Mouse (Mus musculus): ENCODE data around the gene Hnrnpm. TPM values are rescaled to one million over a fixed set of nuclear protein-coding genes. Genes with fewer than 3 reads are reported as not detected.
"Not testable (repeated sequence)": the region's sequence is repeated elsewhere in the genome, so short reads cannot be mapped to it uniquely, and the experiment has no call there.

The Hnrnpm gene
- polyA plus RNA-seq, 1 experiment from 2014 or later: 145 TPM

GRCm38 (mm10) chr17:33627281-33627680, 59.4 kb downstream of the Hnrnpm start:
- H3K27ac ChIP-seq (ENCODE audit: low read depth, low read length): no peak overlapping the region
- H3K27me3 ChIP-seq (replicated peaks; ENCODE audit: control insufficient read depth, insufficient read depth, low read length): no peaks in the 10 kb centered on the region
- H3K36me3 ChIP-seq (ENCODE audit: control insufficient read depth, insufficient read depth): peaks cover 15% of the 10 kb centered on the region; the same call in 1 of the 2 replicates
- TF ChIP-seq CTCF (IDR thresholded peaks at IDR 0.05; ENCODE audit: low read depth): no peak
- H3K4me3 ChIP-seq (ENCODE audit: low read depth, low read length): no peak overlapping the region
- H3K9ac ChIP-seq (ENCODE audit: low read depth, low read length): no peak overlapping the region
- H3K9me3 ChIP-seq (ENCODE audit: control insufficient read depth): no peaks in the 10 kb centered on the region
- ATAC-seq: no peak
- H3K4me1 ChIP-seq (replicated peaks; ENCODE audit: control insufficient read depth, insufficient read depth, low read length): no peaks in the 10 kb centered on the region; the same call in 1 of the 2 replicates
- no peak overlapping the region for H3K4me2 ChIP-seq (replicated peaks; ENCODE audit: low read depth)
- WGBS: 91% methylated on average over 3 of the region's 3 CpGs

DNA sequence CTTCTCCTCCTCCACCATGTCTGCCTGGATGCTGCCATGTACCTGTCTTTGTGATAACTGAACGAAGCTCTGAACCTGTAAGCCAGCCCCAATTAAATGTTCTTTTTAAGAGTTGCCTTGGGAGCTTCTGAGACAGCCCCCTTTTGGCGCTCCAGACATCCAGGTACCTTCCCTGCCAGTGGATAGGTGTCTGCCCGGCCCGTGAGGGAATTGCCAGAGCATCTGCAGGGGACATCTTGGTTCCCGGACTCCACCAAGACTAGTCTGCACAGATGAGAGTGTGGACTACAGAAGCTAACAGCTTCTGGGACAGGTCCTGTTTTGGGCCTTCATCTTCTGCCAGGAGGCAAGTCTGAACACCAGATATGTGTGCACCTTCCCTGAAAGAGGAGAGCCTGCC, 72.9 kb downstream of the Hnrnpm start:
- H3K27ac ChIP-seq (ENCODE audit: low read depth, low read length); H3K36me3 ChIP-seq (ENCODE audit: control insufficient read depth, insufficient read depth); H3K4me2 ChIP-seq (replicated peaks; ENCODE audit: low read depth); H3K4me1 ChIP-seq (replicated peaks; ENCODE audit: control insufficient read depth, insufficient read depth, low read length); H3K9me3 ChIP-seq (ENCODE audit: control insufficient read depth); H3K4me3 ChIP-seq (ENCODE audit: low read depth, low read length); H3K9ac ChIP-seq (ENCODE audit: low read depth, low read length); ATAC-seq; H3K27me3 ChIP-seq (replicated peaks; ENCODE audit: control insufficient read depth, insufficient read depth, low read length): not testable (repeated sequence)
- WGBS: 89% methylated on average over 5 of the region's 5 CpGs

DNA sequence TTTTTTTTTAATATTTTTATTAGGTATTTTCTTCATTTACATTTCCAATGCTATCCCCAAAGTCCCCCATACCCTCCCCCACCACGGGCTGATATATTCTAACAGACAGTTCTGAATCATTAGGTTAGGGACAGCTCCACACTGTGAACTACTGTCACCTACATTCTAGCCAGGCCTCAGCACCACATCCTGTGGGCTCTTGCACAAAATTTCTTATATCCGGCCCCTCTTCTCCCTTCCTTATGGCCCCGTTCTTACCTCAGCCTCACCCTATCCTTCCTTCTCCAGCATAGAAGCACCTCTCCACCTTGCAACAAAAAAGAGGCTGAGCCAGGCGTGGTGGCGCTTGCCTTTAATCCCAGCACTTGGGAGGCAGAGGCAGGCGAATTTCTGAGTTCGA, 76.1 kb downstream of the Hnrnpm start:
- H3K9me3 ChIP-seq (ENCODE audit: control insufficient read depth): no peaks in the 10 kb centered on the region
- no peak overlapping the region for H3K4me2 ChIP-seq (replicated peaks; ENCODE audit: low read depth)
- no peak overlapping the region for H3K27ac ChIP-seq (ENCODE audit: low read depth, low read length)
- H3K27me3 ChIP-seq (replicated peaks; ENCODE audit: control insufficient read depth, insufficient read depth, low read length): no peaks in the 10 kb centered on the region
- no peaks in the 10 kb centered on the region for H3K4me1 ChIP-seq (replicated peaks; ENCODE audit: control insufficient read depth, insufficient read depth, low read length)
- no peak overlapping the region for H3K9ac ChIP-seq (ENCODE audit: low read depth, low read length)
- WGBS: 92% methylated on average over 7 of the region's 7 CpGs
- no peak overlapping the region for H3K4me3 ChIP-seq (ENCODE audit: low read depth, low read length)
- no peak for ATAC-seq
- TF ChIP-seq CTCF (IDR thresholded peaks at IDR 0.05; ENCODE audit: low read depth): no peak
- H3K36me3 ChIP-seq (ENCODE audit: control insufficient read depth, insufficient read depth): no peaks in the 10 kb centered on the region

DNA sequence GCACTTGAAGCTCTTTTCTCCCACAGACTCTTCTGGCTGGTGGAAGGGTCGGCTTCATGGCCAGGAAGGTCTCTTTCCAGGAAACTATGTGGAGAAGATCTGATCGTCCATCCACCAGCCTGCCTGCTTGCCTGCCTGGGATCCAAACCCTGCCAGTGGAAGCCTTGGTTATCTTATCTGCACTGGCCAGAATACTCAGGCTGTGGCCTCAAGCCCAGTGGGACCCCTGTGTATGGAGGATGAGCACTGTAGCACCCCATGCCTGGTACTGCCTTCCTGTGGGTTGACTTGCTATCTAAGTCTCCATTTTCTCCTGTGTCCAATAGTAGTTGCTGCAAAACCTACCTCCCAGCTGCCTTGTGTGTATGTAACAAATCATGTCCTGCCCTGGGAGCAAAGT, 79.4 kb downstream of the Hnrnpm start:
- no peak for TF ChIP-seq CTCF (IDR thresholded peaks at IDR 0.05; ENCODE audit: low read depth)
- ATAC-seq: no peak

GRCm38 (mm10) chr17:33601947-33602346, 84.7 kb downstream of the Hnrnpm start:
- Histone ChIP-seq H3K9ac (ENCODE audit: low read depth, low read length) (no peak overlapping the region), H3K4me1 (replicated peaks; ENCODE audit: control insufficient read depth, insufficient read depth, low read length) (no peaks in the 10 kb centered on the region), H3K27ac (ENCODE audit: low read depth, low read length) (no peak overlapping the region), H3K36me3 (ENCODE audit: control insufficient read depth, insufficient read depth) (no peaks in the 10 kb centered on the region), H3K4me3 (ENCODE audit: low read depth, low read length) (no peak overlapping the region), H3K4me2 (replicated peaks; ENCODE audit: low read depth) (no peak overlapping the region), H3K9me3 (ENCODE audit: control insufficient read depth) (peaks cover 3% of the 10 kb centered on the region; the same call in 1 of the 2 replicates), H3K27me3 (replicated peaks; ENCODE audit: control insufficient read depth, insufficient read depth, low read length) (no peaks in the 10 kb centered on the region)
- TF ChIP-seq CTCF (IDR thresholded peaks at IDR 0.05; ENCODE audit: low read depth): no peak
- ATAC-seq: no peak
- WGBS: 81% methylated on average over 12 of the region's 12 CpGs

More for the DNA sequence above, 79.4 kb downstream of the Hnrnpm start:
- Histone ChIP-seq H3K4me1 (replicated peaks; ENCODE audit: control insufficient read depth, insufficient read depth, low read length) (no peaks in the 10 kb centered on the region), H3K27ac (ENCODE audit: low read depth, low read length) (no peak overlapping the region), H3K4me3 (ENCODE audit: low read depth, low read length) (no peak overlapping the region), H3K9me3 (ENCODE audit: control insufficient read depth) (no peaks in the 10 kb centered on the region), H3K9ac (ENCODE audit: low read depth, low read length) (no peak overlapping the region), H3K4me2 (replicated peaks; ENCODE audit: low read depth) (no peak overlapping the region), H3K27me3 (replicated peaks; ENCODE audit: control insufficient read depth, insufficient read depth, low read length) (no peaks in the 10 kb centered on the region), H3K36me3 (ENCODE audit: control insufficient read depth, insufficient read depth) (no peaks in the 10 kb centered on the region)
- 79% methylated on average over 2 of the region's 2 CpGs for WGBS

- Histone ChIP-seq H3K27me3 (replicated peaks; ENCODE audit: control insufficient read depth, insufficient read depth, low read length) (no peaks in the 10 kb centered on the region), H3K4me1 (replicated peaks; ENCODE audit: control insufficient read depth, insufficient read depth, low read length) (no peaks in the 10 kb centered on the region), H3K36me3 (ENCODE audit: control insufficient read depth, insufficient read depth) (no peaks in the 10 kb centered on the region), H3K4me3 (ENCODE audit: low read depth, low read length) (no peak overlapping the region), H3K27ac (ENCODE audit: low read depth, low read length) (no peak overlapping the region), H3K4me2 (replicated peaks; ENCODE audit: low read depth) (no peak overlapping the region), H3K9ac (ENCODE audit: low read depth, low read length) (no peak overlapping the region), H3K9me3 (ENCODE audit: control insufficient read depth) (peaks cover 3% of the 10 kb centered on the region; the same call in 1 of the 2 replicates)
- no peak for ATAC-seq
- WGBS: 85% methylated on average over 3 of the region's 3 CpGs
- no peak for TF ChIP-seq CTCF (IDR thresholded peaks at IDR 0.05; ENCODE audit: low read depth)
Measured at GRCm38 (mm10) chr17:33600831-33601230, 85.8 kb downstream of the Hnrnpm start.

Data from intestine, postnatal 0 days (tissue).